Mouse (Mus musculus): ENCODE data around the gene Tbc1d9b.

- TF ChIP-seq CTCF (IDR thresholded peaks at IDR 0.05; ENCODE audit: borderline replicate concordance, control insufficient read depth, extremely low read depth, insufficient read depth, low read length, poor library complexity) (no peak), POLR2A (IDR thresholded peaks at IDR 0.05; ENCODE audit: control insufficient read depth, extremely low read depth, insufficient read depth, low read length, poor library complexity) (no peak)
Measured at GRCm38 (mm10) chr11:50108823-50109244, 22.4 kb upstream of the Tbc1d9b start.
